Mouse (Mus musculus): ENCODE results near the gene Zkscan6. TPM values are rescaled to one million over a fixed set of nuclear protein-coding genes. Genes with fewer than 3 reads are reported as not detected.
A peak's percentile ranks its signal among the peaks of the same experiment; 100 is the strongest.

Gene Zkscan6
- total RNA-seq, 2 experiments from 2014 or later, result 13.1 to 13.4 TPM

DNA sequence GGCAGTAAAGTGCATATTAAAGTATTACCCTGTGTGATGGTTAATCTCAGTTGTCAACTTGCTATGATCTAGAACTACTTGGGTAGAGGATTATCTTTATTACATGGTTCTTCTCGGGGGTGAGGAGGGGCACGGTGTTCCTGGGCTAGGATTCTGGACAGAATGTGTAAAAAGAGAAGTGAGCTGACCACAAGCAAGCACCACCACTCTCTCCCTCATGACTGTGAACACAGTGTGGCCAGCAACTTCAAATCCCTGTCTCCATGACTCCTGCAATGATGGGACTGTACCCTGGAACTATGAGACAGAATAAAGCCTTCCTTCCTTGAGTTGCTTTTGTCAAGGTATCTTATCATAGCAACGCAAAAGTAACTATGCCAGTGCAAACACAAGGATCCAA is 25.4 kb upstream of the Zkscan6 start:
- H3K27ac ChIP-seq, result no peak overlapping the region
- H3K4me3 ChIP-seq, result no peak overlapping the region
- intact Hi-C loops (cut with DNase I), result no loop called here
- DNase-seq (ENCODE audit: extremely low spot score in 1 of 2, low spot score in 2 of 2), result no peak
- TF ChIP-seq CTCF (IDR thresholded peaks at IDR 0.05), result no peak

DNA sequence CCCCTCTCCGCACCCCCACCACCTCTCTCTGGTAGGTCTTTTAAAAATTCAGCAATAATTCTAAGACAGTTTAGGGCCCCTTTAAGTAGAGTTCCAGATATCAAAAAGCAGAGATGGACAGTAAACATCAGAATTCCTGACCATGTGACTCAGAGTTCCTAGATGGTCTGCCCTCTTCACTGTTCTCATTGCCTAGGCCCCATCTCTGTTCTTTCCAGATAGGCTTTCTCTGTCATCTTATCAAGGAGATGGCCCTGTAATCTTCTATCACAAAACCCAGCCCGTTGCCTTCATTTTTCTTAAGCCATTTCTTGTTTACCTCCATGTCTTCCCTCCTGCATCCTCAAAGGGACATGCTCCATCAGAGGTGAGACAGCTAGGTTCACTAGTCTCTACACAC is 20.8 kb upstream of the Zkscan6 start:
- no peak overlapping the region; the same call in 1 of the 2 replicates for H3K4me3 ChIP-seq
- intact Hi-C loops (cut with DNase I), result loop anchor here (5.0 kb wide), 1 partner anchor 74 kb away; no protein-coding TSS in a partner anchor
- no peak for TF ChIP-seq CTCF (IDR thresholded peaks at IDR 0.05)
- H3K27ac ChIP-seq, result no peak overlapping the region
- DNase-seq (ENCODE audit: extremely low spot score in 1 of 2, low spot score in 2 of 2), result no peak

GRCm38 (mm10) chr11:65787421-65788151 is 19.4 kb upstream of the Zkscan6 start:
- peak in 1 of 2 experiments; percentile 48 for DNase-seq (ENCODE audit: extremely low spot score in 1 of 2, low spot score in 2 of 2)
- no peak for TF ChIP-seq CTCF (IDR thresholded peaks at IDR 0.05)
- H3K27ac ChIP-seq, result peak overlapping the region; percentile 95
- H3K4me3 ChIP-seq, result peak overlapping the region; percentile 98
- intact Hi-C loops (cut with DNase I), result loop anchor here (2.0 to 5.0 kb wide), 2 partner anchors 19 to 75 kb away; partner anchors contain the start of gene Zkscan6

GRCm38 (mm10) chr11:65788154-65788553 is 18.8 kb upstream of the Zkscan6 start, which contains the start of gene Map2k4:
Map2k4 (minus strand) TSS chr11:65788297.
- H3K27ac ChIP-seq, result peak within 1 kb of the TSS; percentile 95
- DNase-seq (ENCODE audit: extremely low spot score in 1 of 2, low spot score in 2 of 2), result peak; percentile 92 to 93
- intact Hi-C loops (cut with DNase I), result loop anchor here (2.0 to 5.0 kb wide), 2 partner anchors 19 to 76 kb away; partner anchors contain the start of gene Zkscan6
- H3K4me3 ChIP-seq, result peak within 1 kb of the TSS; percentile 98
- TF ChIP-seq CTCF (IDR thresholded peaks at IDR 0.05), result no peak

GRCm38 (mm10) chr11:65794428-65795219 is 12.4 kb upstream of the Zkscan6 start:
- intact Hi-C loops (cut with DNase I), result no loop called here
- no peak overlapping the region for H3K4me3 ChIP-seq
- no peak for DNase-seq (ENCODE audit: extremely low spot score in 1 of 2, low spot score in 2 of 2)
- TF ChIP-seq CTCF (IDR thresholded peaks at IDR 0.05), result no peak
- no peak overlapping the region for H3K27ac ChIP-seq

DNA sequence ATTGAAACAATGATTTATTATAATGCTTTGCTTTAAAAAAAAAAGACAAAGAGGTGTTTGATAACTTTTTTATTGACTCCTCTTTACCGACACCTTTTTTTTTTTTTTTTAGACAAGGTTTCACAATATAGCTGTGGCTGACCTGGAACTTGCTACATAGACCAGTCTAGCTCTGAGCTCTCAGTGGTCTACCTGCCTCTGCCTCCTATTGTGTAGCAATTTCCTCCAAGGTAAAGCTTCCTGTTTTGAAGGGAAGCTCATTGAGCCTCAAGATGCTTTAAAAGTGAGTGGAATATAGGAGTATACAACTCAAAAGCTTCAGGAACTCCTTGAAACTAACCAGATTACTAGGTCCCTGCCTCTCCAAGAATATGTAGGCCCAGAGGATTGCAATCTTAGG is 11.1 kb upstream of the Zkscan6 start:
- H3K27ac ChIP-seq, result no peak overlapping the region
- no peak for DNase-seq (ENCODE audit: extremely low spot score in 1 of 2, low spot score in 2 of 2)
- no peak for TF ChIP-seq CTCF (IDR thresholded peaks at IDR 0.05)
- intact Hi-C loops (cut with DNase I), result no loop called here
- no peak overlapping the region for H3K4me3 ChIP-seq

DNA sequence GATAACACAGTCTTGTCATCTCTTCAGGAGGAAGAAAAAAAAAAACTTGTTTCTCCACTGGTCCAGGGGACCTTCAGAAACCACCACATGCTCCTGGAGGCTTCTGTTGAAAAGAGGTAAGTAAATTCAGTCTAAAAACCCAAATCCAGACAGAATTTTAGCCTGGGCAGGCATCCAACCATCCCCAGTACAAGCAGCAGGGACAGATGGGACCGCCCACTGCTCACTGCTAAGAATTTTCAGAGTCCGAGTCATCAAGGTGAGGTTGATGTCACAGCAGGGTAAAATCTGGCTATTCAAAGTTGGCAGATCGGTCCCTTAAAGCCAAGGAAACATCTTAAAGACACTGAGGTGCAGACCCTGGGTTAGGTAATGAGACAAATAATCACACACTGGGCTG is 5.1 kb upstream of the Zkscan6 start:
- H3K4me3 ChIP-seq, result no peak overlapping the region
- peak; percentile 51 to 85 for DNase-seq (ENCODE audit: extremely low spot score in 1 of 2, low spot score in 2 of 2)
- H3K27ac ChIP-seq, result peak overlapping the region; percentile 81
- TF ChIP-seq CTCF (IDR thresholded peaks at IDR 0.05), result no peak
- intact Hi-C loops (cut with DNase I), result loop anchor here (10.0 kb wide), 1 partner anchor 557 kb away; no protein-coding TSS in a partner anchor

- Histone ChIP-seq H3K27ac (peak overlapping the region; percentile 97), H3K4me3 (peak overlapping the region; percentile 96)
- DNase-seq (ENCODE audit: extremely low spot score in 1 of 2, low spot score in 2 of 2), result peak; percentile 26 to 37
- TF ChIP-seq CTCF (IDR thresholded peaks at IDR 0.05), result no peak
- intact Hi-C loops (cut with DNase I), result loop anchor here (2.0 to 10.0 kb wide), 3 partner anchors 18 to 562 kb away; partner anchors contain the start of gene Map2k4
Observed at GRCm38 (mm10) chr11:65806321-65806904, 562 bp upstream of the Zkscan6 start.

DNA sequence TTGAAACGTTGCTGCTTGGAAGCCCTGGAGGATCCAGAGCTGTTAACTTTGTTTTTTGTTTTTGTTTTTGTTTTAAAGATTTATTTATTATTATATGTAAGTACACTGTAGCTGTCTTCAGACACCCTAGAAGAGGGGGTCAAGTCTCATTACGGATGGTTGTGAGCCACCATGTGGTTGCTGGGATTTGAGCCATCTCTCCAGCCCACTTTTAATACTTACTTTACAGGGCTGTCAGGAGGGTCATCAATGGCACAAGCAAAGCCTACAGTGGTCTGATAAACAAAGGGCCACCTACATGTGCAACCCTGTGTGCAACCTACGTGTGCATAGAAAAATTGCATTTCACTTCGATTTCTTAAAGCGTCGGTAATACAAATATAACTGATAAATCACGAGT is 626 bp downstream of the Zkscan6 start:
- DNase-seq (ENCODE audit: extremely low spot score in 1 of 2, low spot score in 2 of 2), result no peak
- Histone ChIP-seq H3K27ac (peak overlapping the region; percentile 97), H3K4me3 (peak overlapping the region; percentile 96)
- intact Hi-C loops (cut with DNase I), result loop anchor here (2.0 to 10.0 kb wide), 3 partner anchors 19 to 563 kb away; partner anchors contain the start of gene Map2k4
- TF ChIP-seq CTCF (IDR thresholded peaks at IDR 0.05), result no peak

DNA sequence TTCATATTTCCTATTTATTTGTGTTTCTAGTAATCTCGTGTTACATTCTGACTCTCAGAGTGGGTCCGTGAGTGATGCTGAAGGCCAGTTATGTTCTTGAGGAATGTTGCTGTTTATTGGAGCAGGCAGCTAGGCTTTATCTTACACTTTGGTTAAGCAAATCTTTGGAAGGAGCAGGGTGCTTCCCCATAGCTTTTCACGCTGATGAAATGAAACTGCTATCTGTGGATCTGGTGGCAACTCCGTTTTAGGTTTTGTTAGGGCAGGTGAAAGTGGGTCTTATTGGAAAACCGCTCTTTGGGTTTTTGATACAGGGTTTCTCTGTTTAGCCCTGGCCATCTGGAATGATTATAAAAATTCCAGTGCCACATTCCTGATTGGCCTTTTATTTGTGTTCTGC is 5.1 kb downstream of the Zkscan6 start:
- no peak for TF ChIP-seq CTCF (IDR thresholded peaks at IDR 0.05)
- intact Hi-C loops (cut with DNase I), result no loop called here
- H3K4me3 ChIP-seq, result no peak overlapping the region
- no peak for DNase-seq (ENCODE audit: extremely low spot score in 1 of 2, low spot score in 2 of 2)
- no peak overlapping the region for H3K27ac ChIP-seq

DNA sequence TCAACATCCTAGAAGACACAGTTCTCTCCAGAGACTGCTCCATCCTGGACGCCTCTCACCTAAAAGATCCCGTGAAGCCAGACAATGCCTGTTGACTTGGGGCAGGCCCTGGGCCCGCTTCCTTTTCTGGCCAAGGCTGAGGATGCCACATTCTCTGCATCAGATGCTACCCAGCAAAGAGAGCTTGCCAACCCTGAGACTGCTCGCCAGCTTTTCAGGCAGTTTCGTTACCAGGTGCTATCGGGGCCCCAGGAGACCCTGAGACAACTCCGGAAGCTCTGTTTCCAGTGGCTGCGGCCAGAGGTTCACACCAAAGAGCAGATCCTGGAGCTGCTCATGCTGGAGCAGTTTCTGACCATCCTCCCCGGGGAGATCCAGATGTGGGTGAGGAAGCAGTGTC is 7.4 kb downstream of the Zkscan6 start:
- Histone ChIP-seq H3K27ac (no peak overlapping the region), H3K4me3 (no peak overlapping the region)
- no peak for TF ChIP-seq CTCF (IDR thresholded peaks at IDR 0.05)
- intact Hi-C loops (cut with DNase I), result no loop called here
- DNase-seq (ENCODE audit: extremely low spot score in 1 of 2, low spot score in 2 of 2), result no peak

All from left cerebral cortex, adult 2 months (tissue).